Mouse (Mus musculus) small intestine, adult 10 weeks (tissue): ENCODE data around the gene Asic2. TPM values are rescaled to one million over a fixed set of nuclear protein-coding genes. Genes with fewer than 3 reads are reported as not detected.

ENCODE experiments used
- polyA plus RNA-seq: library from polyadenylated mRNA; stranded (reverse); fragments of 350-450 nt; fragmentation: Illumina TruSeq; extraction: RNeasy Lipid Tissue Mini Kit (QIAGEN cat#74804); gene quantifications from one replicate; pipeline ENCODE4 v1.2.3, GENCODE M21; 2014; ENCODE audit warnings: low replicate concordance

Asic2 gene
- polyA plus RNA-seq = 0.26 TPM

DNA sequence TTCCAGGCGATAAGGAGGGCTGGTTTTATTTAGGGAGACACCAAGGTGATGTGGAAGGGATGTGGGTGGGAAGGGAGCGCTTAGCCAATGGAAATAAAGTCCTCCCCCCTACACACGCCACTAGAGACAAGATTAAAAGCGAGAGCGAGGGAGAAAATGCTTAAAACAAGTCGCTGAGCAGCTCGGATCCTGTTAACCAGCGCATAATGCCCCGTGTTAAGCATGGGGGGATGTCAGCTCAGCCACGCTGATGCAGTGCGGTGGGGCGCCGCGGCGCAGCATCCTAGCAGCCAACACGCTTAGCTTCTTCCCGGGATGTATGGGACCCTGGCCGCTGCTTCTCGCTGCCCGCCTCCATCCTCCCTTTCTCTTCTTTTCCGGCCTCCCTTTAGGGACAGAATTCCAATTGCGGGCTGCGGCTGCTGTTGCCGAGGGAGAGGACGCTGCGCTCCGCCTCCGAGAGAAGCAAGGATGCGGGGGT is at the start of gene Asic2:
TSS of gene Asic2 (minus strand) at position 57 of the 481 bp plus-strand sequence.

DNA sequence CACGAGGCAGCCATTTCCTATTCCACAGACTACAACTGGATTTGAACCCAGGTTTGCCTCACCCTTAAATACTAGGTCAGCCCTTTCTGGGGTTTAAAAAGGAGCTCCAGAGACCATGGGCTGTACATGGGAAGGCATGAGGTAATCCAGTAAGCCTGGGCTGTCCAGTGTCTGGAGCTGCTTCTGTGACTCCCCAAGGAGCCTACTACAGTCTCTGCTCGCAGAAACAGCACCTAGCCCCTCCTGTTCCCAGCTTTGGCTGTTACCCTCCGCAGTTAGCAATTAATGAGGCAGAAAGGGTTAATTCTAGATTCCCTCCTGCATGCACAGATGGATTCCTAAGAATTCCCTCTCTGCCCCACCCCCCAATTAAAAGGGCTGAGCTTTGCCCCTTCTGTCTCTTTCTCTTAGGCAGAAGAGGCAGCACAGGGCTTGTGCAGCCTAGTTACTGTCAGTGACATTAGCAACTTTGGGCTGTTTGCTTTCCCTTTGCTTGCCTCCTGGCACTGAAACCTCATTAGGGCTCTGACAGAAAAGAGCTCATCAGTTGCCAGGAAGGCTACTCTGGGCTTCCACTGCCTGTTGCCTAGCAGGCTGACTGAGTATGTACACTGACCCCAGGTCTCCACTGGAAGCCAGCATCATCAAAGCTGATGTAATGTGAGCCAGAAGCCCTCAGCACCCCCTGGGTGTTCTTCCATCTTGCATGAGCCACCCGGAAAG is 107.8 kb downstream of the Asic2 start, which contains the start of gene 5530401A14Rik:
TSS of gene 5530401A14Rik (plus strand) at position 424 of the 723 bp plus-strand sequence.

DNA sequence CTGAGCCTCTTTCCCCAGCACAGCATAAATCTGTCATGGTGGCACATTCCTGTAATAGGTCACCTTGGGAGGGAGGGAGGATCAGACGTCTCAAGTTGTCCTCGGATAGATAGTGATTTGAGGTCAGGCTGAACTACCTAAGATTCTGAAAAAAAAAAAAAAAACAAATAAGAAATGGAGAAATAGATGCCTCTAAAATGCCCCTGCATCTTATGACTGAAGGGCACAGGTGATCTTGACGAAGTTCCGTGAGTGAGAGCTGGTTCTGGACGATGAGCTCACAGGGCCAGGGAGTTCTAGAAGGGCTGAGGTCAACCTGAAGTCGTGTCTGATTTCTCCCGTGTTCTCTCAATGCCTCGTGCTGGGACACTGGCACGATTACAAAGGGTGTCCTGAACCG is 1110.2 kb downstream of the Asic2 start, which contains the start of gene Spaca3:
TSS of gene Spaca3 (plus strand) at position 301 of the 400 bp plus-strand sequence.

Other genes with a start within 250 kb of the Asic2 start
- not detected for gene 5530401A14Rik, start 107.8 kb downstream of the Asic2 start, polyA plus RNA-seq
- gene Ccl2, start 67.1 kb upstream of the Asic2 start, polyA plus RNA-seq = 1.8 TPM
- gene Gm17268, start 70.1 kb upstream of the Asic2 start, polyA plus RNA-seq = not detected
- 1.2 TPM for gene Ccl7, start 77.3 kb upstream of the Asic2 start, polyA plus RNA-seq
- 94.9 TPM for gene Ccl11, start 89.4 kb upstream of the Asic2 start, polyA plus RNA-seq
- 4.3 TPM for gene Ccl12, start 133.4 kb upstream of the Asic2 start, polyA plus RNA-seq
- gene Ccl8, start 146.7 kb upstream of the Asic2 start, polyA plus RNA-seq = not detected